Comparison of ENCODE assay signal across 15 mouse cellular contexts in genomic region chr5:99388131-99388530, GRCm38 (mm10).
DNase-seq lines count a peak whose midpoint lies in the region; TF ChIP-seq lines count a peak whose summit lies in the region.
"Had no signal": no experiment of that assay in that cellular context is flagged by ENCODE, and none has a peak within 500 bp of the region (broad histone marks: within the 10 kb centered on the region; RNA-seq: fewer than 3 reads in every experiment).

No protein-coding gene starts in this region.

- no peak for TF ChIP-seq CTCF in left cerebral cortex, adult 2 months (IDR thresholded peaks at IDR 0.05)

- H3K4me3 ChIP-seq in left cerebral cortex, adult 2 months = no peak overlapping the region
- H3K4me3 ChIP-seq: hindbrain, embryonic 13.5 days; midbrain, embryonic 10.5 days; stomach, embryonic 15.5 days had no signal

- peak; percentile 31 to 48 for DNase-seq in heart, adult 18-20 months
- DNase-seq in heart, postnatal 25 days (ENCODE audit: low spot score) = no peak
- DNase-seq in left cerebral cortex, adult 2 months (ENCODE audit: extremely low spot score in 1 of 2, low spot score in 2 of 2) = no peak
- no peak for DNase-seq in left cerebral cortex, postnatal 10 days (ENCODE audit: extremely low spot score in 1 of 2, low spot score in 2 of 2)
- peak; percentile 31 for DNase-seq in NIH3T3 (ENCODE audit: low read depth)
- DNase-seq in heart, postnatal 14 days = peak; percentile 27 to 29
- no peak for DNase-seq in ovary, postnatal 14 days (ENCODE audit: low spot score)
- no peak for DNase-seq in cerebellum, adult 11-12 months
- DNase-seq: cerebellum, adult 2 months; left cerebral cortex, postnatal 4 days; lung, postnatal 10 days; thymus, postnatal 14 days had no signal

- peak overlapping the region; percentile 93 for H3K27ac ChIP-seq in left cerebral cortex, adult 2 months
- H3K27ac ChIP-seq: hindbrain, embryonic 13.5 days; midbrain, embryonic 10.5 days had no signal

- intact Hi-C loops in heart, postnatal 25 days (cut with DNase I) = no loop called here
- intact Hi-C loops in left cerebral cortex, adult 2 months (cut with DNase I) = loop anchor here (10.0 kb wide), 1 partner anchor 507 kb away; no protein-coding TSS in a partner anchor
- intact Hi-C loops in left cerebral cortex, postnatal 10 days (cut with DNase I) = no loop called here
- intact Hi-C loops in heart, postnatal 14 days (cut with DNase I) = no loop called here

Comparison
In these comparisons a context has a peak if more than half of its experiments do, and no peak if none do; other contexts are left out.
1. DNase-seq: peak in heart, adult 18-20 months (2 of 2), NIH3T3 (single experiment) and heart, postnatal 14 days (2 of 2); none in heart, postnatal 25 days (single experiment), left cerebral cortex, adult 2 months (0 of 2), left cerebral cortex, postnatal 10 days (0 of 2), ovary, postnatal 14 days (single experiment) and cerebellum, adult 11-12 months (single experiment).